Mouse (Mus musculus) urinary bladder, postnatal 4 days (tissue): Measurements from ENCODE around the gene Tom1l2.

Experiments used
- DNase-seq, 2 experiments: peaks; one replicate each; pipeline ENCODE4 v3.0.0; 2021 to 2022; ENCODE audit warnings: low spot score in 2 of 2

Gene Tom1l2

DNA sequence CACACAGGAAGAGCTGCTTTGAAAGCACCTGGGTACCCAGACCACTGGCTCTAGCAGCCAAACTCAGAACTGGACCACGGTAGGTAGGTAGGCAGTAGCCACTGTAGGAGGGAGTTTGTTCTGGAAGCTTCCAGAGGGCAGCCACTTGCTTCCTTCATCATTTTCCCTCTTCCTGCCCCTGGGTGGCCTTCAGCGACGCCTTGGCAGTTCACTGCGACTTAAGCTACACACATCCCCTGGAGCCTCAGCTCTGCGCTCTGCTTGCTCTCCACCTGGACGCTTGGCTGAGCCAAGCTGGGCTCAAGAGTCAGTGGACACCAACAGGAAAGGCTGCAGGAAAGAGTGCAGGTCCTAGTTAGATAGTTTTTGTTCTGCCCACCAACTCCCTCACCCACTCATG, 174.7 kb downstream of the Tom1l2 start:
- no peak for DNase-seq

GRCm38 (mm10) chr11:60176975-60177657, 175.6 kb downstream of the Tom1l2 start:
- DNase-seq = no peak
